Mouse (Mus musculus): ENCODE measurements at regions not wholly inside any gene's neighbourhood (a gene's known extent, or its start where the extent isn't known, plus 50 kb on each side); places are given as distances from the start of the nearest gene placed in this dataset.

GRCm38 (mm10) chr11:35006773-35007567 is 114.1 kb upstream of the Slit3 start:
- Histone ChIP-seq H3K4me1 (peaks cover 12% of the 10 kb centered on the region), H3K36me3 (replicated peaks) (no peaks in the 10 kb centered on the region), H3K27ac (no peak overlapping the region), H3K4me2 (peak overlapping the region; percentile 30; the same call in 1 of the 2 replicates), H3K9me3 (no peaks in the 10 kb centered on the region), H3K27me3 (replicated peaks) (no peaks in the 10 kb centered on the region), H3K9ac (no peak overlapping the region), H3K4me3 (no peak overlapping the region)
- 44% methylated on average over 20 of the region's 20 CpGs for WGBS
- no peak for ATAC-seq (replicated peaks)

GRCm38 (mm10) chr11:35005143-35005542 is 115.9 kb upstream of the Slit3 start:
- 73% methylated on average over 3 of the region's 3 CpGs for WGBS
- ATAC-seq (replicated peaks) = no peak
- Histone ChIP-seq H3K9ac (no peak overlapping the region), H3K4me3 (no peak overlapping the region), H3K36me3 (replicated peaks) (no peaks in the 10 kb centered on the region), H3K9me3 (no peaks in the 10 kb centered on the region), H3K4me1 (peaks cover 10% of the 10 kb centered on the region), H3K4me2 (no peak overlapping the region), H3K27me3 (replicated peaks) (no peaks in the 10 kb centered on the region), H3K27ac (no peak overlapping the region)

GRCm38 (mm10) chr11:35004431-35004830 is 116.6 kb upstream of the Slit3 start:
- Histone ChIP-seq H3K9ac (no peak overlapping the region), H3K4me1 (peaks cover 10% of the 10 kb centered on the region), H3K9me3 (no peaks in the 10 kb centered on the region), H3K27me3 (replicated peaks) (no peaks in the 10 kb centered on the region), H3K4me2 (no peak overlapping the region), H3K36me3 (replicated peaks) (no peaks in the 10 kb centered on the region), H3K27ac (no peak overlapping the region), H3K4me3 (no peak overlapping the region)
- WGBS = 37% methylated on average over 1 of the region's 1 CpGs
- no peak for ATAC-seq (replicated peaks)

- Histone ChIP-seq H3K36me3 (replicated peaks) (no peaks in the 10 kb centered on the region), H3K9ac (no peak overlapping the region), H3K9me3 (no peaks in the 10 kb centered on the region), H3K4me3 (no peak overlapping the region), H3K4me1 (peaks cover 10% of the 10 kb centered on the region), H3K27ac (no peak overlapping the region), H3K4me2 (no peak overlapping the region), H3K27me3 (replicated peaks) (no peaks in the 10 kb centered on the region)
- ATAC-seq (replicated peaks) = no peak
- WGBS = 35% methylated on average over 3 of the region's 3 CpGs
These were observed 117.1 kb upstream of the Slit3 start for GRCm38 (mm10) chr11:35003956-35004355.

- H3K9ac ChIP-seq = no peak overlapping the region
- H3K36me3 ChIP-seq (replicated peaks) = no peaks in the 10 kb centered on the region
- no peaks in the 10 kb centered on the region for H3K27me3 ChIP-seq (replicated peaks)
- H3K27ac ChIP-seq = no peak overlapping the region
- no peak for ATAC-seq (replicated peaks)
- no peak overlapping the region for H3K4me3 ChIP-seq
- WGBS = 96% methylated on average over 2 of the region's 2 CpGs
- no peaks in the 10 kb centered on the region for H3K9me3 ChIP-seq
- no peaks in the 10 kb centered on the region for H3K4me1 ChIP-seq
- no peak overlapping the region for H3K4me2 ChIP-seq
These were observed 123.1 kb upstream of the Slit3 start for GRCm38 (mm10) chr11:34997906-34998305.

- Histone ChIP-seq H3K27me3 (replicated peaks) (no peaks in the 10 kb centered on the region), H3K9me3 (no peaks in the 10 kb centered on the region), H3K4me3 (no peak overlapping the region), H3K4me2 (no peak overlapping the region), H3K36me3 (replicated peaks) (no peaks in the 10 kb centered on the region), H3K9ac (no peak overlapping the region), H3K4me1 (no peaks in the 10 kb centered on the region), H3K27ac (no peak overlapping the region)
- ATAC-seq (replicated peaks) = no peak
- whole genome bisulfite sequencing = 85% methylated on average over 4 of the region's 4 CpGs
These were observed 125.5 kb upstream of the Slit3 start for GRCm38 (mm10) chr11:34995515-34995914.

DNA sequence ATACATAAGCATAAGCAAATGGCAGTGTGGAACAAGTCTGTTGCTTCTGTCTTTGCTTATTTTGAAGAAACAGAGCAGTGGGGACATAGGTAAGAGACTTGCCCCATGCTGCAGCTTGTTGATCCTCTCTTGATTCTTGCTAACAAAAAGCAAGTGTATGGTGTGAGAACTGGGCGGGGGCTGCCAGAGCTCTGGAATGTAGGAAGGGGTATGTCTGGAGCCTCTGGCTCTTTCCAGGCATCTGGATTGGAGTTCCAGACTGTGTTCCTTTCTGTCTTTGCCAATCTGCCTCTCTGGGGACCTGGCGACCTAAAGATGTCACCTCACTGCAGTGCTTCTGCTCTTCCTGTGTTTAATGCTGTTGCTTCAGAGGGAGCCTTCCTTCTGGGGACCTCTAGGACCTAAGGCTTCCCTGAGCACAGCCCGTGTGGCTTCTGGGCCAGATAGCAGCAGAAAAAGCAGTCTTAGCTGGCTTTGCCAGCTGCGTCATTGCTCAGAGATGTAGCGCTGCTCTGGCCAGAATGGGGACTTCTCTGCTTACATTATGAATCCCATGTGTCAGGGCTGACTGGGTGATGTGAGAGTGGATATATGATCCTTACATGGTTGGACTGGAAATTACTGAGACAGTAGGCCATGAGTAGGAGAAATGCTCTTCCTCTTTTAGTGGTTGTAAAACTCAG is 138.1 kb upstream of the Slit3 start:
- H3K27ac ChIP-seq = no peak overlapping the region
- H3K4me1 ChIP-seq = no peaks in the 10 kb centered on the region
- 76% methylated on average over 5 of the region's 5 CpGs for WGBS
- no peaks in the 10 kb centered on the region for H3K9me3 ChIP-seq
- no peak overlapping the region for H3K9ac ChIP-seq
- H3K27me3 ChIP-seq (replicated peaks) = no peaks in the 10 kb centered on the region
- H3K4me2 ChIP-seq = no peak overlapping the region
- H3K36me3 ChIP-seq (replicated peaks) = no peaks in the 10 kb centered on the region
- H3K4me3 ChIP-seq = no peak overlapping the region
- ATAC-seq (replicated peaks) = no peak

DNA sequence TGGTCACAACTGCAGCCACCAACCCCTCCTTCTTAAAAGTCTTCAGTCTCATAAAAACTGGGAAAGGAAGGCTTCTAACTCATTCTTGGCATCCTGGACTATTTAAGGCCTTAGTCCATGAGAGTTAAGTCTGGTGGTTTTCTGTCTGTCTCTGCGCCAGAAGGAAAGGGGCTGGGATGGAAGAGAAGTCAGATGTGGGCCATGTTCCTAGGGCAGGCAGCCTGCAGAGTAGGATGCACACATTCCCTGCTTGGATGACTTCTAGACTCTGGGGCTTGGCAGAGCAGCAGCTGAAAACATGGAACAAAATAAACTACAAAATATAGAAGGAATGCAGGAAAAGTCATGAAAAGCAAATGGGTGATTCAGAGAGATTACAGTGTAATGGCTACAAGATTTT is 140.8 kb upstream of the Slit3 start:
- H3K4me2 ChIP-seq = no peak overlapping the region
- WGBS = 100% methylated on average over 1 of the region's 1 CpGs
- no peaks in the 10 kb centered on the region for H3K9me3 ChIP-seq
- no peak overlapping the region for H3K27ac ChIP-seq
- no peaks in the 10 kb centered on the region for H3K36me3 ChIP-seq (replicated peaks)
- H3K4me1 ChIP-seq = no peaks in the 10 kb centered on the region
- H3K4me3 ChIP-seq = no peak overlapping the region
- H3K27me3 ChIP-seq (replicated peaks) = no peaks in the 10 kb centered on the region
- ATAC-seq (replicated peaks) = no peak
- H3K9ac ChIP-seq = no peak overlapping the region

GRCm38 (mm10) chr11:34977861-34978260 is 143.2 kb upstream of the Slit3 start:
- Histone ChIP-seq H3K4me3 (no peak overlapping the region), H3K9ac (no peak overlapping the region), H3K9me3 (no peaks in the 10 kb centered on the region), H3K27ac (no peak overlapping the region), H3K4me2 (no peak overlapping the region), H3K27me3 (replicated peaks) (no peaks in the 10 kb centered on the region), H3K4me1 (no peaks in the 10 kb centered on the region), H3K36me3 (replicated peaks) (no peaks in the 10 kb centered on the region)
- WGBS = 86% methylated on average over 7 of the region's 7 CpGs
- no peak for ATAC-seq (replicated peaks)

GRCm38 (mm10) chr11:34975771-34976302 is 142.4 kb upstream of the Spdl1 start:
- Histone ChIP-seq H3K9ac (no peak overlapping the region), H3K4me3 (no peak overlapping the region), H3K4me1 (no peaks in the 10 kb centered on the region), H3K27me3 (replicated peaks) (no peaks in the 10 kb centered on the region), H3K9me3 (no peaks in the 10 kb centered on the region), H3K36me3 (replicated peaks) (no peaks in the 10 kb centered on the region), H3K4me2 (no peak overlapping the region), H3K27ac (no peak overlapping the region)
- no peak for ATAC-seq (replicated peaks)
- WGBS = 85% methylated on average over 8 of the region's 8 CpGs

DNA sequence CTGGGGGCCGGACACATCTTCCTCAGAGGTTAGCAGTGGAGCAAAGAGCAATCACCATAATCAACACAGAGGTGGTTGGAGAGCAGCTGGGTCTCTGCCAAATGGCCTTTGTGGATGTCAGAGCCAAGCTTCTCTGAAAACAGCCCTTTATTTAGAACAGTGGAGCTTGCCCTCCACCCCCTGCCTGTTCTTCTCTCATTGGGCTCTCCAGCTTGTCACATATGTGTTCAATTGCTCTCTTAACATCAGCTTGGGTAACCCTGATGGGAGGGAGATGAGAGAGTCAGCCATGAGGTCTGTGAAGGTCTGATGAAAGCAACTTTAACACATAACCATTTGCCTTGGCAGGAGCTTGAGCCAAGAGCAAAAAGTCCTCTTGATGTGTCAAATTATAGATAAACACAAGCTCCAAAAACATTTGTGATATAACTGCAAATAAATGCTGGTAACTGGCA is 140.1 kb upstream of the Spdl1 start:
- Histone ChIP-seq H3K9me3 (no peaks in the 10 kb centered on the region), H3K27ac (no peak overlapping the region), H3K4me1 (no peaks in the 10 kb centered on the region), H3K4me2 (no peak overlapping the region), H3K36me3 (replicated peaks) (no peaks in the 10 kb centered on the region), H3K4me3 (no peak overlapping the region), H3K27me3 (replicated peaks) (no peaks in the 10 kb centered on the region), H3K9ac (no peak overlapping the region)
- no peak for ATAC-seq (replicated peaks)
- WGBS = 60% methylated on average over 1 of the region's 1 CpGs

- H3K4me2 ChIP-seq = no peak overlapping the region
- H3K36me3 ChIP-seq (replicated peaks) = no peaks in the 10 kb centered on the region
- H3K9me3 ChIP-seq = no peaks in the 10 kb centered on the region
- no peak for ATAC-seq (replicated peaks)
- H3K9ac ChIP-seq = no peak overlapping the region
- H3K4me3 ChIP-seq = no peak overlapping the region
- no peaks in the 10 kb centered on the region for H3K4me1 ChIP-seq
- 72% methylated on average over 5 of the region's 5 CpGs for WGBS
- H3K27me3 ChIP-seq (replicated peaks) = no peaks in the 10 kb centered on the region
- H3K27ac ChIP-seq = no peak overlapping the region
These were observed 139.6 kb upstream of the Spdl1 start for GRCm38 (mm10) chr11:34973012-34973411.
